Mouse (Mus musculus) lung, adult 2 months (tissue): ENCODE measurements around the gene Tac2.

Source experiments
- CTCF ChIP-seq: fragments of 200-500 bp; IDR thresholded peaks from 2 replicates; pipeline ENCODE4 v1.5.1; 2011; ENCODE audit warnings: mild to moderate bottlenecking, low read length, control low read depth; ENCODE audit not compliant: insufficient read depth
- POLR2A ChIP-seq: fragments of 200-500 bp; IDR thresholded peaks from 2 replicates; pipeline ENCODE4 v1.6.1; 2011; ENCODE audit warnings: low read depth, mild to moderate bottlenecking, control low read depth, low read length, borderline replicate concordance; ENCODE audit errors: extremely low read depth

- TF ChIP-seq POLR2A, result no peak
- no peak for TF ChIP-seq CTCF
Observed at GRCm38 (mm10) chr10:127763914-127764680, 39.8 kb downstream of the Tac2 start.
